Mouse (Mus musculus): Measurements from ENCODE around the gene Parva. TPM values are rescaled to one million over a fixed set of nuclear protein-coding genes. Genes with fewer than 3 reads are reported as not detected.

Gene Parva
- total RNA-seq, 4 experiments from 2014 or later: 42.6 to 46.1 (median 44.5) TPM

GRCm38 (mm10) chr7:112600163-112600562 is 172.9 kb downstream of the Parva start:
- DNase-seq (ENCODE audit: low spot score): peak; percentile 75

GRCm38 (mm10) chr7:112602966-112603365 is 175.7 kb downstream of the Parva start:
- no peak for DNase-seq (ENCODE audit: low spot score)

- DNase-seq (ENCODE audit: low spot score): peak; percentile 48
These were observed 176.3 kb downstream of the Parva start for GRCm38 (mm10) chr7:112603496-112604170.

- no peak for DNase-seq (ENCODE audit: low spot score)
These were observed 176.9 kb downstream of the Parva start for GRCm38 (mm10) chr7:112604209-112604608.

GRCm38 (mm10) chr7:112614046-112614790 is 186.9 kb downstream of the Parva start:
- no peak for DNase-seq (ENCODE audit: low spot score)

GRCm38 (mm10) chr7:112614791-112615668 is 187.7 kb downstream of the Parva start:
- DNase-seq (ENCODE audit: low spot score): no peak

GRCm38 (mm10) chr7:112620322-112621179 is 193.2 kb downstream of the Parva start:
- no peak for DNase-seq (ENCODE audit: low spot score)

GRCm38 (mm10) chr7:112627481-112627880 is 200.2 kb downstream of the Parva start:
- DNase-seq (ENCODE audit: low spot score): no peak

GRCm38 (mm10) chr7:112634505-112635213 is 207.4 kb downstream of the Parva start:
- DNase-seq (ENCODE audit: low spot score): no peak

- DNase-seq (ENCODE audit: low spot score): no peak
These were observed 208.6 kb downstream of the Parva start for GRCm38 (mm10) chr7:112635936-112636335.

Other genes with a start within 250 kb of the Parva start
- 100 to 1,000 TPM in 1 of 4 experiments, 10 to 100 TPM in 3; 82.0 to 100 (median 95.6) TPM for gene Mical2, start 201.6 kb upstream of the Parva start, total RNA-seq (2022)